Mouse (Mus musculus) C2C12 (cell line): ENCODE measurements around the gene Apex1.

Experiments used
- CTCF ChIP-seq: IDR thresholded peaks from one replicate; pipeline ENCODE4 v1.5.1; 2011; ENCODE audit not compliant: control insufficient read depth, insufficient read depth, insufficient read length
- MYOG ChIP-seq: IDR thresholded peaks from one replicate; pipeline ENCODE4 v1.6.1; 2011; ENCODE audit not compliant: control insufficient read depth, insufficient read length; ENCODE audit errors: extremely low read depth

- TF ChIP-seq CTCF (no peak), MYOG (no peak)
Observed at GRCm38 (mm10) chr14:50927366-50927765, 2.6 kb downstream of the Apex1 start.
